Mouse (Mus musculus): Measurements from ENCODE around the gene Prkar1b. TPM values are rescaled to one million over a fixed set of nuclear protein-coding genes. Genes with fewer than 3 reads are reported as not detected.

Prkar1b gene
- total and polyA plus RNA-seq, 2 experiments from 2014 or later = 397 to 415 TPM

- Histone ChIP-seq H3K4me2 (ENCODE audit: low read depth, low read length, poor library complexity, severe bottlenecking) (peak overlapping the region; percentile 96), H3K9ac (replicated peaks; ENCODE audit: low read length, poor library complexity, severe bottlenecking) (peak overlapping the region; percentile 88), H3K9me3 (ENCODE audit: low read length) (no peaks in the 10 kb centered on the region), H3K27ac (ENCODE audit: low read depth, low read length) (no peak overlapping the region), H3K4me3 (ENCODE audit: low read depth, low read length) (peak overlapping the region; percentile 84), H3K4me1 (ENCODE audit: insufficient read depth, low read length) (peaks cover 9% of the 10 kb centered on the region), H3K27me3 (ENCODE audit: insufficient read depth, low read length) (peaks cover 24% of the 10 kb centered on the region), H3K36me3 (ENCODE audit: insufficient read depth, low read length) (peaks cover 9% of the 10 kb centered on the region)
- TF ChIP-seq CTCF (IDR thresholded peaks at IDR 0.05) = no peak
- no peak for DNase-seq (ENCODE audit: low spot score)
- 8% methylated on average over 57 of the region's 59 CpGs for WGBS
- no peak for ATAC-seq (ENCODE audit: low FRiP score)
Observed at GRCm38 (mm10) chr5:138992611-138993370, 157.0 kb downstream of the Prkar1b start.

DNA sequence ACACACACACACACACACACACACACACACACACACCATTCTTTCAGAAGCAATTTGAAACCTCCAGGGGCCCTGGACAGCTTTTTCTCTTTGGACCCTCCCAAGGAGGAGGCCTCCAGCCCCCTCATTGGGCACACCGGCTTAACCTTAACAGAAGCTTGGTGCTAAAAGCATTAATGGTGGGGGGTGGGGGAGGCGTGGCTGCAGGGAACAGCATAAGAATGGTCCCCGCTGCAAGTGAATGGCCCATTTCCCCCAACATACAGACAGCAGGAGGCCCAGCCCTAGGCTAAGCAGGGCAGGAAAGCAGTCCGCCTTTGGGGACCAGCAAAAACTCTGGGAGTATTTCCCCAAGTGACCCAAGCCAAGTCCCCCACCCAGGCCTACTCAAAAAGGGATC lies 158.1 kb downstream of the Prkar1b start:
- peaks cover 9% of the 10 kb centered on the region for H3K4me1 ChIP-seq (ENCODE audit: insufficient read depth, low read length)
- WGBS = 62% methylated on average over 4 of the region's 4 CpGs
- no peak overlapping the region for H3K9ac ChIP-seq (replicated peaks; ENCODE audit: low read length, poor library complexity, severe bottlenecking)
- TF ChIP-seq CTCF (IDR thresholded peaks at IDR 0.05) = no peak
- H3K4me3 ChIP-seq (ENCODE audit: low read depth, low read length) = no peak overlapping the region
- peaks cover 19% of the 10 kb centered on the region for H3K36me3 ChIP-seq (ENCODE audit: insufficient read depth, low read length)
- ATAC-seq (ENCODE audit: low FRiP score) = no peak
- no peaks in the 10 kb centered on the region for H3K9me3 ChIP-seq (ENCODE audit: low read length)
- DNase-seq (ENCODE audit: low spot score) = no peak
- no peak overlapping the region for H3K27ac ChIP-seq (ENCODE audit: low read depth, low read length)
- peaks cover 22% of the 10 kb centered on the region for H3K27me3 ChIP-seq (ENCODE audit: insufficient read depth, low read length)
- no peak overlapping the region for H3K4me2 ChIP-seq (ENCODE audit: low read depth, low read length, poor library complexity, severe bottlenecking)

GRCm38 (mm10) chr5:138990659-138991380 lies 159.0 kb downstream of the Prkar1b start:
- Histone ChIP-seq H3K4me2 (ENCODE audit: low read depth, low read length, poor library complexity, severe bottlenecking) (no peak overlapping the region), H3K4me1 (ENCODE audit: insufficient read depth, low read length) (peaks cover 4% of the 10 kb centered on the region), H3K36me3 (ENCODE audit: insufficient read depth, low read length) (peaks cover 23% of the 10 kb centered on the region), H3K27me3 (ENCODE audit: insufficient read depth, low read length) (peaks cover 20% of the 10 kb centered on the region), H3K27ac (ENCODE audit: low read depth, low read length) (no peak overlapping the region), H3K4me3 (ENCODE audit: low read depth, low read length) (no peak overlapping the region), H3K9ac (replicated peaks; ENCODE audit: low read length, poor library complexity, severe bottlenecking) (no peak overlapping the region), H3K9me3 (ENCODE audit: low read length) (no peaks in the 10 kb centered on the region)
- TF ChIP-seq CTCF (IDR thresholded peaks at IDR 0.05) = no peak
- 61% methylated on average over 7 of the region's 7 CpGs for WGBS
- ATAC-seq (ENCODE audit: low FRiP score) = no peak
- DNase-seq (ENCODE audit: low spot score) = no peak

GRCm38 (mm10) chr5:138989567-138989966 lies 160.2 kb downstream of the Prkar1b start:
- Histone ChIP-seq H3K9ac (replicated peaks; ENCODE audit: low read length, poor library complexity, severe bottlenecking) (no peak overlapping the region), H3K36me3 (ENCODE audit: insufficient read depth, low read length) (peaks cover 27% of the 10 kb centered on the region), H3K9me3 (ENCODE audit: low read length) (no peaks in the 10 kb centered on the region), H3K4me3 (ENCODE audit: low read depth, low read length) (no peak overlapping the region), H3K27me3 (ENCODE audit: insufficient read depth, low read length) (peaks cover 20% of the 10 kb centered on the region), H3K4me1 (ENCODE audit: insufficient read depth, low read length) (peaks cover 4% of the 10 kb centered on the region), H3K4me2 (ENCODE audit: low read depth, low read length, poor library complexity, severe bottlenecking) (no peak overlapping the region), H3K27ac (ENCODE audit: low read depth, low read length) (no peak overlapping the region)
- TF ChIP-seq CTCF (IDR thresholded peaks at IDR 0.05) = no peak
- WGBS = 69% methylated on average over 6 of the region's 6 CpGs
- DNase-seq (ENCODE audit: low spot score) = no peak
- no peak for ATAC-seq (ENCODE audit: low FRiP score)

DNA sequence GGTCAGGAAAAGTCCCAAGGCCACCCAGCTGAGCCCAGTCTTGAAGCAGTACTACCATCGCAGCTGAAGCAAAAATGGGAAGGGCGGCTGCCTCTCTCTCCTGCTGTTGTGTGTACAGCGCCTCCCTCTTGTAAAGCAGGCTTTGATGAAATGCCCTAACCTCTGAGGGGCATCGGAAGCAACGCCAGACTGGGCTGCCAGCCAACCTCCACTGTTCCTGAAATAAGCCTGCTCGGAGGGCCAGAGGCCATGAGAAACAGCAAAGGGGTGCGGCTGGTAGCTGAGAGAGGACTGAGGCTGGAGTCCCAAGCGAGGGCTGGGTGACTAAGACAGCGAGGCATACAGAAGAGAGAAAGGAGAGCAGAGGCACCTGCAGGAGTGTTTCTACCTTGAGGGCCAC lies 161.0 kb downstream of the Prkar1b start:
- peaks cover 4% of the 10 kb centered on the region for H3K4me1 ChIP-seq (ENCODE audit: insufficient read depth, low read length)
- H3K9me3 ChIP-seq (ENCODE audit: low read length) = no peaks in the 10 kb centered on the region
- peaks cover 33% of the 10 kb centered on the region for H3K36me3 ChIP-seq (ENCODE audit: insufficient read depth, low read length)
- peak; percentile 18 for TF ChIP-seq CTCF (IDR thresholded peaks at IDR 0.05)
- H3K9ac ChIP-seq (replicated peaks; ENCODE audit: low read length, poor library complexity, severe bottlenecking) = no peak overlapping the region
- no peak overlapping the region for H3K4me2 ChIP-seq (ENCODE audit: low read depth, low read length, poor library complexity, severe bottlenecking)
- H3K27ac ChIP-seq (ENCODE audit: low read depth, low read length) = no peak overlapping the region
- 36% methylated on average over 9 of the region's 9 CpGs for WGBS
- ATAC-seq (ENCODE audit: low FRiP score) (no peak), DNase-seq (ENCODE audit: low spot score) (peak; percentile 66)
- no peak overlapping the region for H3K4me3 ChIP-seq (ENCODE audit: low read depth, low read length)
- H3K27me3 ChIP-seq (ENCODE audit: insufficient read depth, low read length) = peaks cover 20% of the 10 kb centered on the region

- no peak for DNase-seq (ENCODE audit: low spot score)
- TF ChIP-seq CTCF (IDR thresholded peaks at IDR 0.05) = no peak
- Histone ChIP-seq H3K4me2 (ENCODE audit: low read depth, low read length, poor library complexity, severe bottlenecking) (no peak overlapping the region), H3K9me3 (ENCODE audit: low read length) (no peaks in the 10 kb centered on the region), H3K4me3 (ENCODE audit: low read depth, low read length) (no peak overlapping the region), H3K4me1 (ENCODE audit: insufficient read depth, low read length) (no peaks in the 10 kb centered on the region; the same call in none of the 2 replicates), H3K27me3 (ENCODE audit: insufficient read depth, low read length) (peaks cover 20% of the 10 kb centered on the region), H3K36me3 (ENCODE audit: insufficient read depth, low read length) (peaks cover 40% of the 10 kb centered on the region), H3K9ac (replicated peaks; ENCODE audit: low read length, poor library complexity, severe bottlenecking) (no peak overlapping the region), H3K27ac (ENCODE audit: low read depth, low read length) (no peak overlapping the region)
- 62% methylated on average over 10 of the region's 10 CpGs for WGBS
- ATAC-seq (ENCODE audit: low FRiP score) = no peak
Observed at GRCm38 (mm10) chr5:138987994-138988393, 161.8 kb downstream of the Prkar1b start.

Data from midbrain, postnatal 0 days (tissue).